Mouse (Mus musculus) thymus, adult 2 months (tissue): Measurements from ENCODE around the gene Myo1a. TPM values are rescaled to one million over a fixed set of nuclear protein-coding genes. Genes with fewer than 3 reads are reported as not detected.

Source experiments
- DNase-seq: peaks from one replicate; pipeline ENCODE4 v3.0.0; 2021
- H3K27ac ChIP-seq: fragments of 200-500 bp; 2 replicates; pipeline ENCODE4 v1.5.1; 2012; ENCODE audit warnings: low read length, control low read depth; ENCODE audit not compliant: control insufficient read depth, insufficient read depth
- H3K27me3 ChIP-seq: fragments of 200-500 bp; 2 replicates; pipeline ENCODE4 v1.6.1; 2012; ENCODE audit warnings: mild to moderate bottlenecking, low read length, moderate library complexity, mixed read lengths; ENCODE audit not compliant: control insufficient read depth, insufficient read depth
- H3K36me3 ChIP-seq: fragments of 200-500 bp; 2 replicates; pipeline ENCODE4 v1.6.1; 2012; ENCODE audit warnings: mild to moderate bottlenecking, low read length, moderate library complexity; ENCODE audit not compliant: control insufficient read depth, insufficient read depth
- H3K4me1 ChIP-seq: fragments of 200-500 bp; replicated peaks from 2 replicates; pipeline ENCODE4 v1.6.1; 2012; ENCODE audit warnings: low read length; ENCODE audit not compliant: control insufficient read depth, insufficient read depth
- H3K4me3 ChIP-seq: fragments of 200-500 bp; 2 replicates; pipeline ENCODE4 v1.5.1; 2012; ENCODE audit warnings: mild to moderate bottlenecking, low read length, control low read depth, moderate library complexity; ENCODE audit not compliant: control insufficient read depth, insufficient read depth
- CTCF ChIP-seq: fragments of 200-500 bp; IDR thresholded peaks from 2 replicates; pipeline ENCODE4 v1.5.1; 2012; ENCODE audit warnings: mild to moderate bottlenecking, control low read depth, low read length, moderate library complexity, borderline replicate concordance; ENCODE audit not compliant: control insufficient read depth, poor library complexity, insufficient read depth; ENCODE audit errors: extremely low read depth
- POLR2A ChIP-seq: fragments of 200-500 bp; IDR thresholded peaks from 2 replicates; pipeline ENCODE4 v1.6.1; 2012; ENCODE audit warnings: mild to moderate bottlenecking, low read length, control low read depth, moderate library complexity; ENCODE audit not compliant: control insufficient read depth, poor library complexity, insufficient read depth; ENCODE audit errors: extremely low read depth
- WGBS: fragments of 180-500 bp; shearing (Covaris S2); methylation state at CpG from one replicate; pipeline ENCODE4 v1.1.7; 2018; 5-methylcytosine and 5-hydroxymethylcytosine counted together
- polyA plus RNA-seq: library from polyadenylated mRNA; depleted of rRNA; stranded (reverse); fragments of >200 nt; gene quantifications from 2 replicates; pipeline ENCODE4 v1.2.3, GENCODE M21; 2012; rRNA removed

Gene Myo1a
- polyA plus RNA-seq, 1 experiment, result 1.8 TPM

DNA sequence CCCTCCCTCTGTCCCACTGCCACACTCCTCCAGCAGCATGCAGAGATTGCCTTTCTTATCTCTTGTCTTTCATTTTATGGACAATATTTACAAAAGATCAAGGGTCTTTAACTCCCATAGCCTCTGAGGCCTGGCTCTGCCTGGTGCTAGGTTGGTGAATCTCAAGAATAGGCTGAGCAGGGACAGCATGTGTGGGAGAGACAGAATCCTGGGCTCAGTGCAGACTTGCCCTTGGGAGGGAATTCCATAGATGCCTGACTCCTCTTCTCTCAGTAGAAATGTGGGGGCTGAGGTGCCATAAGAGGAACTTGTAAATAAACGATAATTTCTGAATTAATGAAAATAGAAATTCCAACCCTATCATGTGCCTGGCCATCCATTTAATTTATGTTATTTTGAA lies 61.6 kb downstream of the Myo1a start:
- H3K27me3 ChIP-seq, result no peaks in the 10 kb centered on the region
- no peak for TF ChIP-seq POLR2A
- no peak for TF ChIP-seq CTCF
- no peak overlapping the region for H3K4me3 ChIP-seq
- no peak overlapping the region for H3K27ac ChIP-seq
- no peaks in the 10 kb centered on the region for H3K36me3 ChIP-seq
- H3K4me1 ChIP-seq, result no peaks in the 10 kb centered on the region
- 88% methylated on average over 1 of the region's 1 CpGs for WGBS
- DNase-seq, result no peak

Other genes starting within 250 kb of the Myo1a start
- 2.2 and 3.9 TPM in 2 replicates for gene Stac3, start 203.5 kb upstream of the Myo1a start, polyA plus RNA-seq
- 6.2 and 13.5 TPM in 2 replicates for gene Ndufa4l2, start 190.2 kb upstream of the Myo1a start, polyA plus RNA-seq
- 171 and 198 TPM in 2 replicates for gene Shmt2, start 182.7 kb upstream of the Myo1a start, polyA plus RNA-seq
- 0.06 and 0.20 TPM in 2 replicates for gene Nxph4, start 170.6 kb upstream of the Myo1a start, polyA plus RNA-seq
- gene Lrp1, start 84.0 kb upstream of the Myo1a start, polyA plus RNA-seq, result 35.3 and 40.3 TPM in 2 replicates
- gene Stat6, start 62.2 kb upstream of the Myo1a start, polyA plus RNA-seq, result 168 and 185 TPM in 2 replicates
- gene Nemp1, start 38.3 kb upstream of the Myo1a start, polyA plus RNA-seq, result 14.2 and 15.0 TPM in 2 replicates
- 69.3 and 79.2 TPM in 2 replicates for gene Nab2, start 36.6 kb upstream of the Myo1a start, polyA plus RNA-seq
- 4.3 and 4.5 TPM in 2 replicates for gene Tac2, start 19.3 kb downstream of the Myo1a start, polyA plus RNA-seq
- gene Zbtb39, start 34.4 kb downstream of the Myo1a start, polyA plus RNA-seq, result 7.4 and 8.3 TPM in 2 replicates
- gene Gpr182, start 46.6 kb downstream of the Myo1a start, polyA plus RNA-seq, result 2.3 and 2.4 TPM in 2 replicates
- 0.04 and 0.08 TPM in 2 replicates for gene Rdh1, start 54.6 kb downstream of the Myo1a start, polyA plus RNA-seq
- gene Rdh16f1, start 54.6 kb downstream of the Myo1a start, polyA plus RNA-seq, result 0.10 TPM in 1 of 2 replicates, not detected in the other
- 0.14 and 0.20 TPM in 2 replicates for gene Rdh9, start 71.2 kb downstream of the Myo1a start, polyA plus RNA-seq
- 0.03 and 0.14 TPM in 2 replicates for gene Rdh16, start 96.0 kb downstream of the Myo1a start, polyA plus RNA-seq
- not detected in 2 replicates for gene Rdh19, start 144.8 kb downstream of the Myo1a start, polyA plus RNA-seq
- 0.32 TPM in 1 of 2 replicates, not detected in the other for gene Rdh16f2, start 161.3 kb downstream of the Myo1a start, polyA plus RNA-seq
- gene Rdh7, start 183.6 kb downstream of the Myo1a start, polyA plus RNA-seq, result 0.11 and 1.7 TPM in 2 replicates
- 0.52 and 1.3 TPM in 2 replicates for gene Sdr9c7, start 193.3 kb downstream of the Myo1a start, polyA plus RNA-seq